Mouse (Mus musculus) megakaryocyte, embryonic 14.5 days (primary cell): ENCODE measurements around the gene Zbtb24. TPM values are rescaled to one million over a fixed set of nuclear protein-coding genes. Genes with fewer than 3 reads are reported as not detected.
"Not testable (repeated sequence)": the region's sequence is repeated elsewhere in the genome, so short reads cannot be mapped to it uniquely, and the experiment has no call there.

ENCODE experiments used
- H3K27me3 ChIP-seq: replicated peaks from 2 replicates; pipeline ENCODE3; 2012; ENCODE audit warnings: inconsistent platforms
- H3K36me3 ChIP-seq: replicated peaks from 2 replicates; pipeline ENCODE3; 2012; ENCODE audit warnings: low read length, inconsistent platforms, mixed read lengths
- H3K4me1 ChIP-seq: 2 replicates; pipeline ENCODE4 v1.6.1; 2012; ENCODE audit warnings: inconsistent platforms
- H3K4me3 ChIP-seq: replicated peaks from 2 replicates; pipeline ENCODE3; 2012; ENCODE audit warnings: moderate library complexity, mild to moderate bottlenecking, inconsistent platforms
- H3K9me3 ChIP-seq: 2 replicates; pipeline ENCODE4 v1.6.1; 2012; ENCODE audit warnings: inconsistent platforms
- FLI1 ChIP-seq: IDR thresholded peaks from 2 replicates; pipeline ENCODE4 v1.6.1; 2012; ENCODE audit warnings: low read length, inconsistent platforms, mixed read lengths
- GATA1 ChIP-seq: IDR thresholded peaks from 3 replicates; pipeline ENCODE4 v1.6.1; 2012; ENCODE audit warnings: mixed read lengths, low read length, inconsistent platforms, borderline replicate concordance
- polyA plus RNA-seq: library from polyadenylated mRNA; stranded (reverse); fragments of >175 nt; gene quantifications from 2 replicates; pipeline ENCODE4 v1.2.3, GENCODE M21; 2012; ENCODE audit warnings: low replicate concordance; ENCODE audit not compliant: insufficient read depth

Gene Zbtb24
- polyA plus RNA-seq = 2.4 and 3.3 TPM in 2 replicates

GRCm38 (mm10) chr10:41450137-41450670 is at the start of gene Zbtb24:
Gene Zbtb24 (plus strand): TSS chr10:41450383.
- peaks cover 37% of the 10 kb centered on the region for H3K36me3 ChIP-seq
- peak; percentile 69; the same call in 1 of the 2 replicates for TF ChIP-seq FLI1
- TF ChIP-seq GATA1 = no peak
- peaks cover 2% of the 10 kb centered on the region for H3K27me3 ChIP-seq
- no peaks in the 10 kb centered on the region for H3K9me3 ChIP-seq
- peaks cover 45% of the 10 kb centered on the region for H3K4me1 ChIP-seq
- H3K4me3 ChIP-seq = peak within 1 kb of the TSS; percentile 94

DNA sequence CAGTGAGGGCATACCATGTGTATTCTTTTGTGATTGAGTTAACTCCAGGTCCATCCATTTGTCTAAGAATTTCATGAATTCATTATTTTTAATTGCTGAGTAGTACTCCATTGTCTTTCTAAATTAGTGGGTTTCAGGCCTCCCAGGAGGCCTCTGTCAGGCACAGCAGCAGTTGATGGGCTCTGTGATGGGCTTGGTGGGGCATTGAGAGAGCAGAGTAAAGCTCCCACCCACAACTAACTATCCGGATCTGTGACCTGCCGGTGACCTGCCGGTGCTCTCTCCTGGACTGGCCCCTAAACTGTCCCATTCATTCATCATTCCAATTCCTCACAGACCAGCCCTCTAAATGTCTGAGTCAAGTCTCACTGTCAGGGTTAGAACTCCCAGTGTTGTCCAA is 49.1 kb upstream of the Zbtb24 start:
- TF ChIP-seq GATA1 (no peak), FLI1 (no peak)
- Histone ChIP-seq H3K9me3 (no peaks in the 10 kb centered on the region), H3K36me3 (no peaks in the 10 kb centered on the region), H3K4me3 (no peak overlapping the region), H3K27me3 (peaks cover 3% of the 10 kb centered on the region), H3K4me1 (no peaks in the 10 kb centered on the region)

DNA sequence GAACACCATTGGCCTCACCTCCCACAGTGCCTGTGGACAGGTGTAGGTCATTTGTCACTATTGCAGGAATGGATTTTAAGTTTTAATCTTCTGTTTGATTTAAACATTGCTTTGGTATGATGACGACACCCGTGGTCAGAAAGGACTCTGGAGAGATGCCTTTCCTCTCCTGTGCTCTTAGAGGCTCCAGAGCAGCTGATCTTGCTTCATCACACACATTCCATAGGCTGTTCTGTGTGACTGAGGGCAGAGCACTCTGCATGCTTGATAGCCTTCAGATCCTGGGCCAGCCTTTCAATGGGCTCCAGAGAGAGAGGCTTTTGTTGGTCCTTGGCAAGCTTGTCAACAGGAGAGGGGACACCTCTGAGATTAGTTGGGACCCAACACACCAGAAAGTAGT is 46.8 kb upstream of the Zbtb24 start:
- Histone ChIP-seq H3K4me3 (no peak overlapping the region), H3K36me3 (no peaks in the 10 kb centered on the region), H3K9me3 (no peaks in the 10 kb centered on the region), H3K27me3 (peaks cover 3% of the 10 kb centered on the region), H3K4me1 (no peaks in the 10 kb centered on the region)
- TF ChIP-seq FLI1 (no peak), GATA1 (no peak)

GRCm38 (mm10) chr10:41403893-41404612 is 46.1 kb upstream of the Zbtb24 start:
- Histone ChIP-seq H3K4me3 (no peak overlapping the region), H3K36me3 (no peaks in the 10 kb centered on the region), H3K27me3 (peaks cover 3% of the 10 kb centered on the region), H3K4me1 (no peaks in the 10 kb centered on the region), H3K9me3 (no peaks in the 10 kb centered on the region)
- TF ChIP-seq GATA1 (no peak), FLI1 (no peak)

DNA sequence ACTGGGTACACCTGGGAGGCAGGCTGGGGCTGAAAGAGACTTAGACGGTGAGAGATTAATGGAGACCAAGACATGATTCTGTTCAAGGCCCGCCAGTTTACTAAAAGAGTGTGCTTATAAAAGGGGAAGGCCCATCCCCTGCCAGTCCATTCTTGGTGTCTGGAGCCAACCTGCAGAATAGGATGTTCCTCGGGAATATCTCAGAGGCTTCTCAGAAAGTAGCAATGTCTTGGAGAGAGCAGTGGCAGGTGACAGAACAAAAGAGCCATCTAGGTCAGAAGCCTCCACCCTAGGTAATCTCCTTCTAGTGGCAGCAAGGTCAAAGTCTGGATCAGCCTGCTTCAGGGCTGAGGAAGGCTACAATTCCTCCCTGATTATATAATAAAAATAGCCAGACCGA is 40.0 kb upstream of the Zbtb24 start:
- H3K4me1 ChIP-seq, H3K36me3 ChIP-seq, H3K4me3 ChIP-seq, H3K27me3 ChIP-seq: not testable (repeated sequence)
- peaks cover 20% of the 10 kb centered on the region for H3K9me3 ChIP-seq

- not testable (repeated sequence) for H3K36me3 ChIP-seq, H3K27me3 ChIP-seq, H3K4me1 ChIP-seq, H3K4me3 ChIP-seq
- peaks cover 27% of the 10 kb centered on the region for H3K9me3 ChIP-seq
Observed at GRCm38 (mm10) chr10:41410821-41411220, 39.4 kb upstream of the Zbtb24 start.

DNA sequence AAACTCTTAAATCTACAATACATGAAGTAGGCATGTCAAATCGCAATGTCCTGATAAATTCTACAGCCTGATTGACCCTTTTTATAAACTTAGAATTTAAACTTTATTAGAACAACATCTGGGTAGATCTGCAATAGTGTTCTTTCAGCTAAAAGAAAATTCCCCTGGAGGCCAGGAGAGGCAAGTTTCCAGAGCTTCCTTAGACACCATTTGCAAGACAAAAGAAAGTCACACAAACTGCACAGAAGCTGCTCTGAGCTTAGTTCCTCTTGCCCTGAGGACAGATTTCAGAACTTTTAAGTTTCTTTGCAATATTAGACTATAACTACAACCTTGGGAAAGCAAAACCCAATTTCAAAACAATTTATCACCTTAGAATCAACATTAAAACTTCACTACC is 36.7 kb upstream of the Zbtb24 start:
- not testable (repeated sequence) for H3K4me3 ChIP-seq, H3K4me1 ChIP-seq, H3K27me3 ChIP-seq, H3K36me3 ChIP-seq
- H3K9me3 ChIP-seq = peaks cover 42% of the 10 kb centered on the region

DNA sequence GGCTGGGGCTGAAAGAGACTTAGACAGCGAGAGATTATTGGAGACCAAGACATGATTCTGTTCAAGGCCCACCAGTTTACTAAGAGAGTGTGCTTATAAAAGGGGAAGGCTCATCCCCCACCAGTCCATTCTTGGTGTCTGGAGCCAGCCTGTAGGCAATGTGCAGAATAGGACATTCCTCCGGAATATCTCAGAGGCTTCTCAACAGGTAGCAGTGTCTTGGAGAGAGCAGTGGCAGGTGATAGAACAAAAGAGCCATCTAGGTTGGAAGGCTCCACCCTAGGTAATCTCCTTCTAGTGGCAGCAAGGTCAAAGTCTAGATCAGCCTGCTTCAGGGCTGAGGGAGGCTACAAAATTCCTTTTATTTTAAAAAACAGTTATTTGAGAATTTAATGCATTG is 34.8 kb upstream of the Zbtb24 start:
- not testable (repeated sequence) for H3K27me3 ChIP-seq
- peaks cover 34% of the 10 kb centered on the region for H3K9me3 ChIP-seq

GRCm38 (mm10) chr10:41420496-41421200 is 29.5 kb upstream of the Zbtb24 start:
- H3K36me3 ChIP-seq = no peaks in the 10 kb centered on the region
- H3K4me1 ChIP-seq = peaks cover 10% of the 10 kb centered on the region; the same call in 1 of the 2 replicates
- peaks cover 11% of the 10 kb centered on the region for H3K27me3 ChIP-seq
- H3K4me3 ChIP-seq = no peak overlapping the region
- peaks cover 18% of the 10 kb centered on the region for H3K9me3 ChIP-seq
- TF ChIP-seq GATA1 (no peak), FLI1 (no peak)

More for the DNA sequence above, 34.8 kb upstream of the Zbtb24 start:
- H3K4me1 ChIP-seq, H3K4me3 ChIP-seq, H3K36me3 ChIP-seq: not testable (repeated sequence)

- peaks cover 3% of the 10 kb centered on the region; the same call in 1 of the 2 replicates for H3K4me1 ChIP-seq
- H3K4me3 ChIP-seq = no peak overlapping the region
- peaks cover 9% of the 10 kb centered on the region for H3K27me3 ChIP-seq
- H3K9me3 ChIP-seq = no peaks in the 10 kb centered on the region
- TF ChIP-seq FLI1 (no peak), GATA1 (no peak)
- H3K36me3 ChIP-seq = no peaks in the 10 kb centered on the region
Observed at GRCm38 (mm10) chr10:41423681-41424080, 26.5 kb upstream of the Zbtb24 start.
